Mouse (Mus musculus) bone marrow macrophage, adult 2 months (primary cell): ENCODE results near the gene Fam160a1. TPM values are rescaled to one million over a fixed set of nuclear protein-coding genes. Genes with fewer than 3 reads are reported as not detected.

Experiments
- H3K27ac ChIP-seq: 2 replicates; pipeline ENCODE4 v1.5.1; 2012; ENCODE audit warnings: low read depth, low read length; ENCODE audit not compliant: insufficient read depth
- H3K4me1 ChIP-seq: 2 replicates; pipeline ENCODE4 v1.6.1; 2012; ENCODE audit warnings: low read length; ENCODE audit not compliant: control insufficient read depth, insufficient read depth
- H3K4me3 ChIP-seq: 2 replicates; pipeline ENCODE4 v1.5.1; 2012; ENCODE audit warnings: mild to moderate bottlenecking, low read length, moderate library complexity; ENCODE audit not compliant: insufficient read depth
- CTCF ChIP-seq: IDR thresholded peaks from 2 replicates; pipeline ENCODE4 v1.5.1; 2012; ENCODE audit warnings: low read depth, mild to moderate bottlenecking, low read length, moderate library complexity
- POLR2A ChIP-seq: IDR thresholded peaks from 2 replicates; pipeline ENCODE4 v1.6.1; 2012; ENCODE audit warnings: mild to moderate bottlenecking, low read depth, low read length, borderline replicate concordance
- polyA plus RNA-seq: library from polyadenylated mRNA; stranded (reverse); fragments of >200 nt; gene quantifications from 2 replicates; pipeline ENCODE4 v1.2.4, GENCODE M21; 2012; ENCODE audit not compliant: missing spikeins, insufficient read depth, insufficient read length

Fam160a1 gene
- polyA plus RNA-seq, 1 experiment: not detected

- Histone ChIP-seq H3K27ac (no peak overlapping the region), H3K4me3 (no peak overlapping the region), H3K4me1 (no peaks in the 10 kb centered on the region)
- TF ChIP-seq CTCF (no peak), POLR2A (no peak)
Observed at GRCm38 (mm10) chr3:85664591-85665171, 152.4 kb downstream of the Fam160a1 start.

- Histone ChIP-seq H3K27ac (no peak overlapping the region), H3K4me1 (no peaks in the 10 kb centered on the region), H3K4me3 (no peak overlapping the region)
- TF ChIP-seq CTCF (no peak), POLR2A (no peak)
Observed at GRCm38 (mm10) chr3:85663826-85664225, 153.3 kb downstream of the Fam160a1 start.

GRCm38 (mm10) chr3:85661926-85662813 lies 154.9 kb downstream of the Fam160a1 start:
- no peaks in the 10 kb centered on the region for H3K4me1 ChIP-seq
- no peak overlapping the region for H3K27ac ChIP-seq
- TF ChIP-seq CTCF: no peak
- no peak for TF ChIP-seq POLR2A
- no peak overlapping the region for H3K4me3 ChIP-seq

- Histone ChIP-seq H3K4me1 (no peaks in the 10 kb centered on the region), H3K4me3 (no peak overlapping the region), H3K27ac (no peak overlapping the region)
- TF ChIP-seq POLR2A: no peak
- TF ChIP-seq CTCF: no peak
Observed at GRCm38 (mm10) chr3:85659681-85660080, 157.4 kb downstream of the Fam160a1 start.

GRCm38 (mm10) chr3:85655538-85655937 lies 161.6 kb downstream of the Fam160a1 start:
- TF ChIP-seq CTCF: no peak
- no peak for TF ChIP-seq POLR2A
- H3K4me1 ChIP-seq: no peaks in the 10 kb centered on the region
- no peak overlapping the region for H3K4me3 ChIP-seq

GRCm38 (mm10) chr3:85652727-85653665 lies 164.1 kb downstream of the Fam160a1 start:
- no peak overlapping the region for H3K4me3 ChIP-seq
- TF ChIP-seq CTCF (no peak), POLR2A (no peak)
- no peak overlapping the region for H3K27ac ChIP-seq
- H3K4me1 ChIP-seq: no peaks in the 10 kb centered on the region

More at GRCm38 (mm10) chr3:85655538-85655937, 161.6 kb downstream of the Fam160a1 start:
- H3K27ac ChIP-seq: no peak overlapping the region

GRCm38 (mm10) chr3:85649176-85649575 lies 167.9 kb downstream of the Fam160a1 start:
- no peak for TF ChIP-seq POLR2A
- TF ChIP-seq CTCF: no peak
- Histone ChIP-seq H3K4me3 (no peak overlapping the region), H3K27ac (no peak overlapping the region), H3K4me1 (no peaks in the 10 kb centered on the region)

- H3K4me3 ChIP-seq: no peak overlapping the region
- no peak overlapping the region for H3K27ac ChIP-seq
- no peaks in the 10 kb centered on the region for H3K4me1 ChIP-seq
- TF ChIP-seq CTCF: no peak
- no peak for TF ChIP-seq POLR2A
Observed at GRCm38 (mm10) chr3:85645517-85646004, 171.5 kb downstream of the Fam160a1 start.

- H3K4me3 ChIP-seq: no peak overlapping the region
- TF ChIP-seq POLR2A (no peak), CTCF (no peak)
- no peaks in the 10 kb centered on the region for H3K4me1 ChIP-seq
- H3K27ac ChIP-seq: no peak overlapping the region
Observed at GRCm38 (mm10) chr3:85644814-85645213, 172.3 kb downstream of the Fam160a1 start.

- TF ChIP-seq POLR2A: no peak
- no peak for TF ChIP-seq CTCF
- no peak overlapping the region for H3K4me3 ChIP-seq
- H3K27ac ChIP-seq: no peak overlapping the region
- H3K4me1 ChIP-seq: peaks cover 2% of the 10 kb centered on the region; the same call in 1 of the 2 replicates
Observed at GRCm38 (mm10) chr3:85641751-85642150, 175.3 kb downstream of the Fam160a1 start.
